Mouse (Mus musculus) hindbrain, embryonic 14.5 days (tissue): ENCODE measurements around the gene Disc1. TPM values are rescaled to one million over a fixed set of nuclear protein-coding genes. Genes with fewer than 3 reads are reported as not detected.

ENCODE experiments used
- ATAC-seq: fragments of 200-750 bp; cut with Nextera tagmentation; 2 replicates; pipeline ENCODE4 v1.8.0; 2017; ENCODE audit warnings: moderate number of reproducible peaks, mild to moderate bottlenecking, moderate TSS enrichment, moderate library complexity; ENCODE audit not compliant: low FRiP score
- DNase-seq: peaks from one replicate; pipeline ENCODE4 v3.0.0-alpha.2; 2015; ENCODE audit warnings: low spot score
- H3K27ac ChIP-seq: fragments of 300-500 bp; sonication (generic); 2 replicates; pipeline ENCODE4 v1.5.1; 2014; ENCODE audit warnings: mild to moderate bottlenecking, moderate library complexity
- H3K27me3 ChIP-seq: fragments of 300-500 bp; sonication (generic); 2 replicates; pipeline ENCODE4 v1.6.1; 2014; ENCODE audit warnings: mild to moderate bottlenecking, low read length, mixed read lengths; ENCODE audit not compliant: control insufficient read depth, insufficient read depth
- H3K36me3 ChIP-seq: fragments of 300-500 bp; sonication (generic); replicated peaks from 2 replicates; pipeline ENCODE4 v1.6.1; 2014; ENCODE audit not compliant: control insufficient read depth, insufficient read depth
- H3K4me1 ChIP-seq: fragments of 300-500 bp; sonication (generic); replicated peaks from 2 replicates; pipeline ENCODE4 v1.6.1; 2014; ENCODE audit warnings: antibody characterized with exemption, low read length, mixed read lengths; ENCODE audit not compliant: control insufficient read depth, insufficient read depth
- H3K4me2 ChIP-seq: fragments of 300-500 bp; sonication (generic); replicated peaks from 2 replicates; pipeline ENCODE4 v1.6.1; 2014; ENCODE audit warnings: mild to moderate bottlenecking, moderate library complexity
- H3K4me3 ChIP-seq: fragments of 300-500 bp; sonication (generic); replicated peaks from 2 replicates; pipeline ENCODE4 v1.5.1; 2014; ENCODE audit warnings: mild to moderate bottlenecking, low read length
- H3K9ac ChIP-seq: fragments of 300-500 bp; sonication (generic); 2 replicates; pipeline ENCODE4 v1.6.1; 2014
- H3K9me3 ChIP-seq: fragments of 300-500 bp; sonication (generic); 2 replicates; pipeline ENCODE4 v1.6.1; 2016; ENCODE audit warnings: low read length; ENCODE audit not compliant: control insufficient read depth
- WGBS: fragments of 180-500 bp; shearing (Covaris S2); extraction: QIAGEN DNeasy Blood & Tissue Kit; methylation state at CpG from one replicate; pipeline ENCODE4 v1.1.7; 2014; 5-methylcytosine and 5-hydroxymethylcytosine counted together
- polyA plus RNA-seq: library from polyadenylated mRNA; unstranded; fragments of >200 nt; fragmentation: Nextera tagmentation; extraction: Ambion mirVana; gene quantifications from 2 replicates; pipeline ENCODE4 v1.2.1, GENCODE M21; 2014

Disc1 gene
- polyA plus RNA-seq, 1 experiment from 2014 or later, result 1.8 TPM

- Histone ChIP-seq H3K9ac (no peak overlapping the region), H3K4me3 (no peak overlapping the region), H3K9me3 (no peaks in the 10 kb centered on the region), H3K4me2 (no peak overlapping the region), H3K36me3 (no peaks in the 10 kb centered on the region), H3K4me1 (no peaks in the 10 kb centered on the region), H3K27ac (no peak overlapping the region), H3K27me3 (no peaks in the 10 kb centered on the region)
- 82% methylated on average over 5 of the region's 5 CpGs for WGBS
- no peak for DNase-seq
- no peak for ATAC-seq
Measured at GRCm38 (mm10) chr8:125098050-125098449, 44.1 kb downstream of the Disc1 start.

GRCm38 (mm10) chr8:125102303-125102702, 48.3 kb downstream of the Disc1 start:
- Histone ChIP-seq H3K9me3 (no peaks in the 10 kb centered on the region), H3K4me3 (no peak overlapping the region), H3K27ac (no peak overlapping the region), H3K9ac (no peak overlapping the region), H3K27me3 (no peaks in the 10 kb centered on the region), H3K4me1 (no peaks in the 10 kb centered on the region), H3K36me3 (no peaks in the 10 kb centered on the region), H3K4me2 (no peak overlapping the region)
- DNase-seq, result no peak
- no peak for ATAC-seq
- WGBS, result 56% methylated on average over 13 of the region's 13 CpGs

DNA sequence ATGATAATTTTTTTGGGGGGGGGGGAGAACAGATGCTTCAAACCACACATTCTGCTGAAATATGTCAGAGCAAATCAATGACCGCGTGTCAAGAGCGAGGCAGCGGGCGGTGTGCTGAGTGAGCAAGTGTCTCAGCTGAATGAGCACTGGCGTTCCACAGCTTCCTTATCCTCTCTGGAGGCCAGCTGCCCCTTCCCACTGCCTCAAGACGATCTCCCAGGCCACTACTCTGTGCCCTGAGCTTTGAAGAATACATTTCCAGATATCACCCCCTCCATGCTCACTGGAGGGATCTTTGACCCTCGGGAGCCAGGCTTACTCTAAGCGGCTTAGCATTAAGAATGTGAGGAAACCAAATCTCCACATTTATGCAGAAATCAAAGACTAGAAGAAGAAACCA, 59.2 kb downstream of the Disc1 start:
- H3K4me2 ChIP-seq, result no peak overlapping the region
- no peaks in the 10 kb centered on the region for H3K36me3 ChIP-seq
- no peaks in the 10 kb centered on the region for H3K9me3 ChIP-seq
- H3K4me1 ChIP-seq, result 0 out of 2 replicates have a peak, but pooled peaks cover 4% of the 10 kb centered on the region
- 41% methylated on average over 9 of the region's 9 CpGs for WGBS
- ATAC-seq, result no peak
- no peak overlapping the region for H3K27ac ChIP-seq
- H3K27me3 ChIP-seq, result no peaks in the 10 kb centered on the region
- H3K4me3 ChIP-seq, result no peak overlapping the region
- no peak overlapping the region for H3K9ac ChIP-seq
- no peak for DNase-seq

DNA sequence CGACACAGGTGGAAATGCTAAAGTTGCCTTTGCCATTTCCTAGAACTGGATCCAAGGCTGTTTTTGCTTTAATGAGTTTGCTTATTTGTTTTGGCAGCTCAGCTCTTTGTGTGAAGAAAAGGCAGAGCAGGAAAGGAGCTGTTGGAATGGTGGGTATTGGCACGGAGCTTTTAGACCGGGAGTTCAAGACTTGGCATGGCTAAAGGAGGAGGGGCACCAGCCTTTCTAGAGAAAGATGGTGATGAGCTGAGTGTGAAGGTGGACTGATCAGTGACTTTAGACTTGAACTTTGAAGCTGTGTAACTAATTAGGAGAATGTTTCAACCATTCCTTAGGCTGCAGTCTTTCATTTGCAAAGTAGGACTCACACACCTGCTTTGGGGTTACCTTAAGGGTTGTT, 59.8 kb downstream of the Disc1 start:
- ATAC-seq, result no peak
- no peak for DNase-seq
- 85% methylated on average over 3 of the region's 3 CpGs for WGBS

DNA sequence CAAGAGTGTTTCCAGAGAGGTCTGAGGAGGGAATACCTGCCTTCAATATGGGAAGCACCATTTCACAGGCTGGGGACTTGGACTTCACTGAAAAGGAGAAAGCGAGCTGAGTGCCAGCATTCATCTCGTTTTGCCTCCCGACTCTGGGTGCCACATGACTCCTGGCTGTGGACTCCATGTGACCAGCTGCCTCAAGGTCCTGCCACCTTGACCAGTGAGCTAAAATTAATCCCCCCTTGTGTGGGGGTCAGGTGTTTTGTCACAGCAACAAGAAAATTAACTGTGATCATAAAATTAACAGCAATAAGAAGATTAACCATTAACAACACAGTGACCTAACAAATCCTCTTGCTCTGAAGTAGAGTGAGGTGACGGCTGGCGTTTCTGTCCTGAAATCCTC, 61.3 kb downstream of the Disc1 start:
- Histone ChIP-seq H3K27ac (no peak overlapping the region), H3K4me1 (0 out of 2 replicates have a peak, but pooled peaks cover 4% of the 10 kb centered on the region), H3K36me3 (no peaks in the 10 kb centered on the region), H3K4me3 (no peak overlapping the region), H3K9ac (no peak overlapping the region), H3K9me3 (no peaks in the 10 kb centered on the region), H3K27me3 (no peaks in the 10 kb centered on the region), H3K4me2 (no peak overlapping the region)
- WGBS, result 73% methylated on average over 5 of the region's 5 CpGs
- ATAC-seq, result no peak
- DNase-seq, result no peak

More for the DNA sequence above, 59.8 kb downstream of the Disc1 start:
- Histone ChIP-seq H3K9me3 (no peaks in the 10 kb centered on the region), H3K4me3 (no peak overlapping the region), H3K27ac (no peak overlapping the region), H3K36me3 (no peaks in the 10 kb centered on the region), H3K4me2 (no peak overlapping the region), H3K27me3 (no peaks in the 10 kb centered on the region), H3K9ac (no peak overlapping the region), H3K4me1 (0 out of 2 replicates have a peak, but pooled peaks cover 4% of the 10 kb centered on the region)

DNA sequence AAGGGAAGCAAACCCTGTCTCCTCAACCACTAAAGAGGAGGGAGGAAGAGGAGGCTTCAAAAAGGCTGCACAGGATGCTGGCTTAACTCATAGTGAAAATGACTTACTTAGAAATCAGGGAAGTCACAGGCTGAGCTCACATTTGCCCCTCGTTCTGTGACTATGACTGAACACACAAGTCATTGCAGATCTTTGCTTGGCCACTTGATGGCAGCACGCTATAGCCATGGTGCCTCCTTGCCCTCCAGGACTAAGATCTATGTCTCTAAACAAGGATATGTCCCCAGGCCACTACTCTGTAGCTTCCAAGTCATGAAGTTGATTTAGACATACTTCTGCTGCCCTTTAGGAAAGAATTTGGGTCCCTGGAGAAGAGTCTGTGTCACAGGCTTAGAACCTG, 62.6 kb downstream of the Disc1 start:
- WGBS, result 30% methylated on average over 2 of the region's 2 CpGs

GRCm38 (mm10) chr8:125126482-125126881, 72.5 kb downstream of the Disc1 start:
- DNase-seq (no peak), ATAC-seq (no peak)
- Histone ChIP-seq H3K4me1 (no peaks in the 10 kb centered on the region), H3K27me3 (no peaks in the 10 kb centered on the region), H3K4me3 (no peak overlapping the region), H3K27ac (no peak overlapping the region), H3K9me3 (no peaks in the 10 kb centered on the region), H3K9ac (no peak overlapping the region), H3K36me3 (no peaks in the 10 kb centered on the region), H3K4me2 (no peak overlapping the region)
- 71% methylated on average over 4 of the region's 4 CpGs for WGBS

More for the DNA sequence above, 62.6 kb downstream of the Disc1 start:
- Histone ChIP-seq H3K36me3 (no peaks in the 10 kb centered on the region), H3K4me3 (no peak overlapping the region), H3K27me3 (no peaks in the 10 kb centered on the region), H3K4me2 (no peak overlapping the region), H3K9me3 (no peaks in the 10 kb centered on the region), H3K9ac (no peak overlapping the region), H3K27ac (no peak overlapping the region), H3K4me1 (peaks cover 11% of the 10 kb centered on the region; the same call in 1 of the 2 replicates)
- DNase-seq (peak; percentile 70), ATAC-seq (no peak)

GRCm38 (mm10) chr8:125127621-125128020, 73.6 kb downstream of the Disc1 start:
- WGBS, result 84% methylated on average over 7 of the region's 7 CpGs
- H3K9me3 ChIP-seq, result no peaks in the 10 kb centered on the region

DNA sequence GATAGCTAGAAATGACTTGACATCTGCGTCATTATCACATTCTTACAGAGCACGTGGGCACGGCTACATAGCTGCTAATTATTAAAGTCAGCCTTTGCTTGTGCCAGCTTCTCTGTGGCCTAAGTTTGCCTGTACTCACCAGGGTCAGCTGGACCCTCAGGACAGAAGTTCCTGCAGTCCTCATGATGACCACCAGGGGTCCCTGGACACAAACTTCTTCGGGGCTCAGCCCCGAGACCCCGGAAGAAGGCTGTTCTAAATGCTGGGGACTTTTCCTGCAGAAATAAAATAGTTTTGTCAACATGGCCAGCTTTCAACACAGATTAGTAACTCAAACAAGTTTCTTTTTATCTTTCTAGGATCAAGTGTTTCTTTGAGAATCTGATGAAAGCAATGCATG, 74.3 kb downstream of the Disc1 start:
- no peak overlapping the region for H3K27ac ChIP-seq
- 25% methylated on average over 6 of the region's 6 CpGs for WGBS
- H3K4me2 ChIP-seq, result no peak overlapping the region
- H3K36me3 ChIP-seq, result no peaks in the 10 kb centered on the region
- peak; percentile 74 for DNase-seq
- ATAC-seq, result no peak
- H3K4me1 ChIP-seq, result no peaks in the 10 kb centered on the region
- no peak overlapping the region for H3K9ac ChIP-seq
- no peaks in the 10 kb centered on the region for H3K9me3 ChIP-seq
- no peak overlapping the region for H3K4me3 ChIP-seq
- no peaks in the 10 kb centered on the region for H3K27me3 ChIP-seq

More at GRCm38 (mm10) chr8:125127621-125128020, 73.6 kb downstream of the Disc1 start:
- H3K27ac ChIP-seq, result no peak overlapping the region
- no peaks in the 10 kb centered on the region for H3K36me3 ChIP-seq
- ATAC-seq (no peak), DNase-seq (no peak)
- H3K27me3 ChIP-seq, result no peaks in the 10 kb centered on the region
- no peak overlapping the region for H3K4me3 ChIP-seq
- H3K4me1 ChIP-seq, result no peaks in the 10 kb centered on the region
- H3K9ac ChIP-seq, result no peak overlapping the region
- no peak overlapping the region for H3K4me2 ChIP-seq

- DNase-seq (no peak), ATAC-seq (no peak)
- no peaks in the 10 kb centered on the region for H3K9me3 ChIP-seq
- no peak overlapping the region for H3K4me3 ChIP-seq
- no peaks in the 10 kb centered on the region for H3K27me3 ChIP-seq
- 0 out of 2 replicates have a peak, but pooled peaks cover 11% of the 10 kb centered on the region for H3K4me1 ChIP-seq
- no peaks in the 10 kb centered on the region for H3K36me3 ChIP-seq
- WGBS, result 90% methylated on average over 6 of the region's 6 CpGs
- no peak overlapping the region for H3K4me2 ChIP-seq
- no peak overlapping the region for H3K9ac ChIP-seq
- no peak overlapping the region for H3K27ac ChIP-seq
Measured at GRCm38 (mm10) chr8:125130835-125131234, 76.8 kb downstream of the Disc1 start.
